Mouse (Mus musculus) kidney, embryonic 14.5 days (tissue): ENCODE data around the gene Lypd6b. TPM values are rescaled to one million over a fixed set of nuclear protein-coding genes. Genes with fewer than 3 reads are reported as not detected.

Experiments used
- ATAC-seq: fragments of 200-750 bp; cut with Nextera tagmentation; 2 replicates; pipeline ENCODE4 v1.8.0; 2017; ENCODE audit warnings: moderate number of reproducible peaks, mild to moderate bottlenecking, moderate TSS enrichment, moderate library complexity; ENCODE audit not compliant: low FRiP score, low TSS enrichment
- H3K27ac ChIP-seq: fragments of 300-500 bp; sonication (generic); 2 replicates; pipeline ENCODE4 v1.5.1; 2014; ENCODE audit warnings: low read depth, mild to moderate bottlenecking, low read length, moderate library complexity, mixed read lengths
- H3K27me3 ChIP-seq: fragments of 300-500 bp; sonication (generic); 2 replicates; pipeline ENCODE4 v1.6.1; 2014; ENCODE audit warnings: mild to moderate bottlenecking, low read length; ENCODE audit not compliant: control insufficient read depth, insufficient read depth
- H3K36me3 ChIP-seq: fragments of 300-500 bp; sonication (generic); 2 replicates; pipeline ENCODE4 v1.6.1; 2014; ENCODE audit warnings: low read length, mixed read lengths; ENCODE audit not compliant: control insufficient read depth, insufficient read depth
- H3K4me1 ChIP-seq: fragments of 300-500 bp; sonication (generic); 2 replicates; pipeline ENCODE4 v1.6.1; 2014; ENCODE audit warnings: low read length, mixed read lengths; ENCODE audit not compliant: control insufficient read depth, insufficient read depth
- H3K4me2 ChIP-seq: fragments of 300-500 bp; sonication (generic); replicated peaks from 2 replicates; pipeline ENCODE4 v1.6.1; 2014; ENCODE audit warnings: low read depth, mild to moderate bottlenecking, low read length
- H3K4me3 ChIP-seq: fragments of 300-500 bp; sonication (generic); 2 replicates; pipeline ENCODE4 v1.5.1; 2014; ENCODE audit warnings: mild to moderate bottlenecking, low read length
- H3K9ac ChIP-seq: fragments of 300-500 bp; sonication (generic); 2 replicates; pipeline ENCODE4 v1.6.1; 2014; ENCODE audit warnings: low read depth, mild to moderate bottlenecking, low read length, moderate library complexity
- H3K9me3 ChIP-seq: fragments of 300-500 bp; sonication (generic); 2 replicates; pipeline ENCODE4 v1.6.1; 2016; ENCODE audit warnings: low read length; ENCODE audit not compliant: control insufficient read depth
- WGBS: fragments of 180-500 bp; shearing (Covaris S2); extraction: QIAGEN DNeasy Blood & Tissue Kit; methylation state at CpG from one replicate; pipeline ENCODE4 v1.1.7; 2014; 5-methylcytosine and 5-hydroxymethylcytosine counted together
- polyA plus RNA-seq: library from polyadenylated mRNA; unstranded; fragments of >200 nt; fragmentation: Nextera tagmentation; extraction: Ambion mirVana; gene quantifications from 2 replicates; pipeline ENCODE4 v1.2.1, GENCODE M21; 2014

The Lypd6b gene
- polyA plus RNA-seq, 1 experiment from 2014 or later = 11.4 TPM

- Histone ChIP-seq H3K4me1 (peaks cover 24% of the 10 kb centered on the region), H3K27ac (no peak overlapping the region), H3K9me3 (no peaks in the 10 kb centered on the region), H3K36me3 (no peaks in the 10 kb centered on the region), H3K27me3 (no peaks in the 10 kb centered on the region), H3K9ac (no peak overlapping the region), H3K4me2 (no peak overlapping the region), H3K4me3 (no peak overlapping the region)
- ATAC-seq = no peak
- WGBS = 49% methylated on average over 7 of the region's 7 CpGs
Measured at GRCm38 (mm10) chr2:49746947-49747346, 40.5 kb upstream of the Lypd6b start.

GRCm38 (mm10) chr2:49747670-49748069 lies 39.8 kb upstream of the Lypd6b start:
- Histone ChIP-seq H3K27me3 (no peaks in the 10 kb centered on the region), H3K4me3 (no peak overlapping the region), H3K27ac (no peak overlapping the region), H3K9ac (no peak overlapping the region), H3K4me1 (peaks cover 24% of the 10 kb centered on the region), H3K9me3 (no peaks in the 10 kb centered on the region), H3K36me3 (no peaks in the 10 kb centered on the region), H3K4me2 (no peak overlapping the region)
- WGBS = 73% methylated on average over 2 of the region's 2 CpGs
- no peak for ATAC-seq

- Histone ChIP-seq H3K9me3 (no peaks in the 10 kb centered on the region), H3K36me3 (no peaks in the 10 kb centered on the region), H3K4me1 (peaks cover 13% of the 10 kb centered on the region), H3K27ac (no peak overlapping the region), H3K9ac (no peak overlapping the region), H3K4me2 (no peak overlapping the region), H3K4me3 (no peak overlapping the region), H3K27me3 (no peaks in the 10 kb centered on the region)
- 86% methylated on average over 14 of the region's 14 CpGs for WGBS
- no peak for ATAC-seq
Measured at GRCm38 (mm10) chr2:49748628-49749342, 38.7 kb upstream of the Lypd6b start.

- ATAC-seq = no peak
- 81% methylated on average over 11 of the region's 11 CpGs for WGBS
- H3K27ac ChIP-seq = no peak overlapping the region
- no peak overlapping the region for H3K9ac ChIP-seq
- H3K9me3 ChIP-seq = no peaks in the 10 kb centered on the region
- peaks cover 4% of the 10 kb centered on the region; the same call in 1 of the 2 replicates for H3K4me1 ChIP-seq
- H3K4me3 ChIP-seq = no peak overlapping the region
- H3K4me2 ChIP-seq = no peak overlapping the region
- no peaks in the 10 kb centered on the region for H3K27me3 ChIP-seq
- H3K36me3 ChIP-seq = no peaks in the 10 kb centered on the region
Measured at GRCm38 (mm10) chr2:49749730-49750576, 37.5 kb upstream of the Lypd6b start.

- no peaks in the 10 kb centered on the region for H3K27me3 ChIP-seq
- no peak overlapping the region for H3K27ac ChIP-seq
- no peak overlapping the region for H3K9ac ChIP-seq
- peaks cover 4% of the 10 kb centered on the region; the same call in 1 of the 2 replicates for H3K4me1 ChIP-seq
- no peaks in the 10 kb centered on the region for H3K9me3 ChIP-seq
- no peaks in the 10 kb centered on the region for H3K36me3 ChIP-seq
- no peak overlapping the region for H3K4me2 ChIP-seq
- no peak for ATAC-seq
- 81% methylated on average over 10 of the region's 10 CpGs for WGBS
- no peak overlapping the region for H3K4me3 ChIP-seq
Measured at GRCm38 (mm10) chr2:49751544-49752210, 35.8 kb upstream of the Lypd6b start.

GRCm38 (mm10) chr2:49752211-49752607 lies 35.3 kb upstream of the Lypd6b start:
- Histone ChIP-seq H3K27me3 (no peaks in the 10 kb centered on the region), H3K4me2 (no peak overlapping the region), H3K27ac (no peak overlapping the region), H3K4me3 (no peak overlapping the region), H3K36me3 (0 out of 2 replicates have a peak, but pooled peaks cover under 1% of the 10 kb centered on the region), H3K9ac (no peak overlapping the region), H3K9me3 (no peaks in the 10 kb centered on the region), H3K4me1 (peaks cover under 1% of the 10 kb centered on the region; the same call in 1 of the 2 replicates)
- no peak for ATAC-seq
- 83% methylated on average over 8 of the region's 8 CpGs for WGBS

GRCm38 (mm10) chr2:49753062-49753461 lies 34.4 kb upstream of the Lypd6b start:
- Histone ChIP-seq H3K4me2 (no peak overlapping the region), H3K27ac (no peak overlapping the region), H3K9me3 (no peaks in the 10 kb centered on the region), H3K27me3 (no peaks in the 10 kb centered on the region), H3K9ac (no peak overlapping the region), H3K4me3 (no peak overlapping the region), H3K4me1 (no peaks in the 10 kb centered on the region), H3K36me3 (0 out of 2 replicates have a peak, but pooled peaks cover 2% of the 10 kb centered on the region)
- no peak for ATAC-seq
- WGBS = 97% methylated on average over 3 of the region's 3 CpGs

- no peak for ATAC-seq
- WGBS = 60% methylated on average over 2 of the region's 2 CpGs
- Histone ChIP-seq H3K9ac (no peak overlapping the region), H3K4me3 (no peak overlapping the region), H3K27ac (no peak overlapping the region), H3K9me3 (no peaks in the 10 kb centered on the region), H3K4me1 (no peaks in the 10 kb centered on the region), H3K27me3 (no peaks in the 10 kb centered on the region), H3K36me3 (0 out of 2 replicates have a peak, but pooled peaks cover 2% of the 10 kb centered on the region), H3K4me2 (no peak overlapping the region)
Measured at GRCm38 (mm10) chr2:49755054-49755453, 32.4 kb upstream of the Lypd6b start.
